Mouse (Mus musculus) hindlimb bud, embryonic 11.5 days (tissue): ENCODE data around the gene Flot2.

Experiments
- DNase-seq: peaks from one replicate; pipeline ENCODE4 v3.0.0-alpha.2; 2012; ENCODE audit warnings: low read depth, low spot score; ENCODE audit errors: extremely low spot score

The Flot2 gene

GRCm38 (mm10) chr11:78100746-78101145, 63.0 kb downstream of the Flot2 start:
- no peak for DNase-seq

GRCm38 (mm10) chr11:78102142-78102541, 64.4 kb downstream of the Flot2 start:
- no peak for DNase-seq

- DNase-seq, result no peak
These were observed 65.4 kb downstream of the Flot2 start for GRCm38 (mm10) chr11:78102958-78103747.

- no peak for DNase-seq
These were observed 66.8 kb downstream of the Flot2 start for GRCm38 (mm10) chr11:78104501-78104900.
